Mouse (Mus musculus): ENCODE measurements around the gene Sox10. TPM values are rescaled to one million over a fixed set of nuclear protein-coding genes. Genes with fewer than 3 reads are reported as not detected.

Sox10 gene
- polyA plus RNA-seq, 1 experiment, result not detected

GRCm38 (mm10) chr15:79151881-79152280 lies 13.2 kb downstream of the Sox10 start:
- TF ChIP-seq MAX (IDR thresholded peaks at IDR 0.05; ENCODE audit: low read depth), result no peak
- no peak for TF ChIP-seq TCF3 (IDR thresholded peaks at IDR 0.05; ENCODE audit: insufficient read length, low read depth)
- TF ChIP-seq CEBPB (IDR thresholded peaks at IDR 0.05; ENCODE audit: insufficient read depth, poor library complexity, severe bottlenecking), result no peak
- TF ChIP-seq E2F4 (IDR thresholded peaks at IDR 0.05; ENCODE audit: insufficient read depth), result no peak
- TF ChIP-seq TCF12 (IDR thresholded peaks at IDR 0.05; ENCODE audit: insufficient read depth, poor library complexity, severe bottlenecking), result no peak
- TF ChIP-seq REST (IDR thresholded peaks at IDR 0.05; ENCODE audit: insufficient read depth, insufficient read length), result no peak
- TF ChIP-seq USF1 (IDR thresholded peaks at IDR 0.05; ENCODE audit: low read depth), result no peak
- no peak for TF ChIP-seq POLR2AphosphoS2 (IDR thresholded peaks at IDR 0.05; ENCODE audit: insufficient read length, low read depth)
- no peak for TF ChIP-seq POLR2A (IDR thresholded peaks at IDR 0.05; ENCODE audit: insufficient read length, low read depth)
- no peak for TF ChIP-seq SRF (IDR thresholded peaks at IDR 0.05; ENCODE audit: control insufficient read depth, insufficient read length, low read depth)
- no peak for TF ChIP-seq MYOG (IDR thresholded peaks at IDR 0.05; ENCODE audit: control insufficient read depth in 1 of 3, insufficient read depth in 1 of 3, insufficient read length in 2 of 3, low read depth in 2 of 3)
- no peak for TF ChIP-seq MYOD1 (IDR thresholded peaks at IDR 0.05; ENCODE audit: control insufficient read depth in 1 of 3, insufficient read length in 2 of 3, low read depth in 2 of 3)
- Histone ChIP-seq H3K27me3 (ENCODE audit: control insufficient read depth, insufficient read depth, insufficient read length) (peaks cover 10% of the 10 kb centered on the region), H3ac (ENCODE audit: control insufficient read depth, insufficient read length) (no peak overlapping the region), H3K4me3 (no peak overlapping the region), H3K79me2 (ENCODE audit: control insufficient read depth, insufficient read depth) (no peaks in the 10 kb centered on the region), H3K4me2 (ENCODE audit: low read depth) (no peak overlapping the region), H3K36me3 (ENCODE audit: control insufficient read depth, insufficient read depth) (peaks cover 16% of the 10 kb centered on the region)

GRCm38 (mm10) chr15:79148533-79148932 lies 16.5 kb downstream of the Sox10 start:
- TF ChIP-seq TCF12 (IDR thresholded peaks at IDR 0.05; ENCODE audit: insufficient read depth, poor library complexity, severe bottlenecking), result no peak
- TF ChIP-seq USF1 (IDR thresholded peaks at IDR 0.05; ENCODE audit: low read depth), result no peak
- no peak for TF ChIP-seq MYOD1 (IDR thresholded peaks at IDR 0.05; ENCODE audit: control insufficient read depth in 1 of 3, insufficient read length in 2 of 3, low read depth in 2 of 3)
- TF ChIP-seq POLR2A (IDR thresholded peaks at IDR 0.05; ENCODE audit: insufficient read length, low read depth), result no peak
- no peak for TF ChIP-seq MAX (IDR thresholded peaks at IDR 0.05; ENCODE audit: low read depth)
- TF ChIP-seq REST (IDR thresholded peaks at IDR 0.05; ENCODE audit: insufficient read depth, insufficient read length), result no peak
- TF ChIP-seq E2F4 (IDR thresholded peaks at IDR 0.05; ENCODE audit: insufficient read depth), result no peak
- TF ChIP-seq TCF3 (IDR thresholded peaks at IDR 0.05; ENCODE audit: insufficient read length, low read depth), result no peak
- TF ChIP-seq POLR2AphosphoS2 (IDR thresholded peaks at IDR 0.05; ENCODE audit: insufficient read length, low read depth), result no peak
- no peak for TF ChIP-seq MYOG (IDR thresholded peaks at IDR 0.05; ENCODE audit: control insufficient read depth in 1 of 3, insufficient read depth in 1 of 3, insufficient read length in 2 of 3, low read depth in 2 of 3)
- TF ChIP-seq SRF (IDR thresholded peaks at IDR 0.05; ENCODE audit: control insufficient read depth, insufficient read length, low read depth), result no peak
- TF ChIP-seq CEBPB (IDR thresholded peaks at IDR 0.05; ENCODE audit: insufficient read depth, poor library complexity, severe bottlenecking), result no peak
- H3K36me3 ChIP-seq (ENCODE audit: control insufficient read depth, insufficient read depth), result peaks cover 16% of the 10 kb centered on the region
- no peak overlapping the region for H3K4me2 ChIP-seq (ENCODE audit: low read depth)
- no peaks in the 10 kb centered on the region for H3K27me3 ChIP-seq (ENCODE audit: control insufficient read depth, insufficient read depth, insufficient read length)
- H3K4me3 ChIP-seq, result no peak overlapping the region
- peaks cover 3% of the 10 kb centered on the region for H3K79me2 ChIP-seq (ENCODE audit: control insufficient read depth, insufficient read depth)
- no peak overlapping the region for H3ac ChIP-seq (ENCODE audit: control insufficient read depth, insufficient read length)

- Histone ChIP-seq H3K27me3 (ENCODE audit: control insufficient read depth, insufficient read depth, insufficient read length) (no peaks in the 10 kb centered on the region), H3K4me2 (ENCODE audit: low read depth) (no peak overlapping the region), H3ac (ENCODE audit: control insufficient read depth, insufficient read length) (no peak overlapping the region), H3K79me2 (ENCODE audit: control insufficient read depth, insufficient read depth) (peaks cover 21% of the 10 kb centered on the region), H3K4me3 (no peak overlapping the region), H3K36me3 (ENCODE audit: control insufficient read depth, insufficient read depth) (peaks cover 16% of the 10 kb centered on the region)
- no peak for TF ChIP-seq TCF12 (IDR thresholded peaks at IDR 0.05; ENCODE audit: insufficient read depth, poor library complexity, severe bottlenecking)
- TF ChIP-seq SRF (IDR thresholded peaks at IDR 0.05; ENCODE audit: control insufficient read depth, insufficient read length, low read depth), result no peak
- no peak for TF ChIP-seq USF1 (IDR thresholded peaks at IDR 0.05; ENCODE audit: low read depth)
- TF ChIP-seq CEBPB (IDR thresholded peaks at IDR 0.05; ENCODE audit: insufficient read depth, poor library complexity, severe bottlenecking), result no peak
- TF ChIP-seq MYOD1 (IDR thresholded peaks at IDR 0.05; ENCODE audit: control insufficient read depth in 1 of 3, insufficient read length in 2 of 3, low read depth in 2 of 3), result peak in 2 of 3 experiments; percentile 21 to 71
- no peak for TF ChIP-seq REST (IDR thresholded peaks at IDR 0.05; ENCODE audit: insufficient read depth, insufficient read length)
- no peak for TF ChIP-seq MAX (IDR thresholded peaks at IDR 0.05; ENCODE audit: low read depth)
- peak; percentile 7 to 71 (median 22) for TF ChIP-seq MYOG (IDR thresholded peaks at IDR 0.05; ENCODE audit: control insufficient read depth in 1 of 3, insufficient read depth in 1 of 3, insufficient read length in 2 of 3, low read depth in 2 of 3)
- no peak for TF ChIP-seq POLR2AphosphoS2 (IDR thresholded peaks at IDR 0.05; ENCODE audit: insufficient read length, low read depth)
- TF ChIP-seq E2F4 (IDR thresholded peaks at IDR 0.05; ENCODE audit: insufficient read depth), result no peak
- no peak for TF ChIP-seq POLR2A (IDR thresholded peaks at IDR 0.05; ENCODE audit: insufficient read length, low read depth)
- TF ChIP-seq TCF3 (IDR thresholded peaks at IDR 0.05; ENCODE audit: insufficient read length, low read depth), result no peak
Observed at GRCm38 (mm10) chr15:79145522-79145921, 19.5 kb downstream of the Sox10 start.

GRCm38 (mm10) chr15:79144021-79144420 lies 21.0 kb downstream of the Sox10 start:
- Histone ChIP-seq H3K4me3 (no peak overlapping the region), H3K27me3 (ENCODE audit: control insufficient read depth, insufficient read depth, insufficient read length) (no peaks in the 10 kb centered on the region), H3K79me2 (ENCODE audit: control insufficient read depth, insufficient read depth) (peaks cover 21% of the 10 kb centered on the region), H3K4me2 (ENCODE audit: low read depth) (no peak overlapping the region), H3K36me3 (ENCODE audit: control insufficient read depth, insufficient read depth) (peaks cover 9% of the 10 kb centered on the region), H3ac (ENCODE audit: control insufficient read depth, insufficient read length) (no peak overlapping the region)
- TF ChIP-seq TCF12 (IDR thresholded peaks at IDR 0.05; ENCODE audit: insufficient read depth, poor library complexity, severe bottlenecking), result no peak
- TF ChIP-seq E2F4 (IDR thresholded peaks at IDR 0.05; ENCODE audit: insufficient read depth), result no peak
- TF ChIP-seq USF1 (IDR thresholded peaks at IDR 0.05; ENCODE audit: low read depth), result no peak
- TF ChIP-seq MYOD1 (IDR thresholded peaks at IDR 0.05; ENCODE audit: control insufficient read depth in 1 of 3, insufficient read length in 2 of 3, low read depth in 2 of 3), result no peak
- no peak for TF ChIP-seq POLR2AphosphoS2 (IDR thresholded peaks at IDR 0.05; ENCODE audit: insufficient read length, low read depth)
- no peak for TF ChIP-seq REST (IDR thresholded peaks at IDR 0.05; ENCODE audit: insufficient read depth, insufficient read length)
- TF ChIP-seq TCF3 (IDR thresholded peaks at IDR 0.05; ENCODE audit: insufficient read length, low read depth), result no peak
- no peak for TF ChIP-seq MAX (IDR thresholded peaks at IDR 0.05; ENCODE audit: low read depth)
- TF ChIP-seq MYOG (IDR thresholded peaks at IDR 0.05; ENCODE audit: control insufficient read depth in 1 of 3, insufficient read depth in 1 of 3, insufficient read length in 2 of 3, low read depth in 2 of 3), result no peak
- no peak for TF ChIP-seq SRF (IDR thresholded peaks at IDR 0.05; ENCODE audit: control insufficient read depth, insufficient read length, low read depth)
- TF ChIP-seq CEBPB (IDR thresholded peaks at IDR 0.05; ENCODE audit: insufficient read depth, poor library complexity, severe bottlenecking), result no peak
- TF ChIP-seq POLR2A (IDR thresholded peaks at IDR 0.05; ENCODE audit: insufficient read length, low read depth), result no peak

Measured in myocyte (in vitro differentiated cells).